8 mouse cellular contexts compared by ENCODE assay signal in the genomic region with DNA sequence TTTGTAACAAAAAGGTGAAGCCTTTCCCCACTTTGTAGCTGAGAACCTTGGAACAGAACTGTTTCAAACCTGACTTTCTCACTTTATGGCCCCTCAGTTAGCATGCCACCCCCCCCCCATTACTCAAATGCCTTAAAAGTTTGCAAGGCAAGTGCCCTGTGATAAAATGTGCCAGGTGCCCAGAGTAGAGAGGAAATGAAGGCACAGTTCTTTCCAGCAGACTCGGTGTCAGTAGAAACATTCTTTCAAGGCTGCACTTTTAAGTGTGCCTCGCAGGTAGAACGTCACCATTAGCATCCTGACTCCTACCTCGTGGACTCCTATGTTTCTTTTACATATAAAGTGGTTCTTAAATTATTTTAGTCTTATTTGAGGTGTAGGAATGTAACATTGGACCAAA. TPM values are rescaled to one million over a fixed set of nuclear protein-coding genes. Genes with fewer than 3 reads are reported as not detected.
A peak's percentile ranks its signal among the peaks of the same experiment; 100 is the strongest.
DNase-seq lines count a peak whose midpoint lies in the region; ATAC-seq and TF ChIP-seq lines count a peak whose summit lies in the region.

No protein-coding gene starts in this region.

- ATAC-seq in heart, embryonic 12.5 days (ENCODE audit: insufficient number of reproducible peaks, low FRiP score): no peak
- no peak for ATAC-seq in heart, embryonic 16.5 days (replicated peaks; ENCODE audit: extremely low read depth, insufficient read depth, low FRiP score)
- ATAC-seq in liver, postnatal 0 days: no peak
- no peak for ATAC-seq in frontal cortex, adult (ENCODE audit: low TSS enrichment)

- TF ChIP-seq CTCF in E14TG2a.4 (conservative IDR thresholded peaks at IDR 0.05; ENCODE audit: low read length): no peak
- TF ChIP-seq CTCF in liver, postnatal 0 days (IDR thresholded peaks at IDR 0.05; ENCODE audit: low read depth): no peak

- intact Hi-C loops in heart, postnatal 14 days (cut with DNase I): loop anchor here (10.0 kb wide), 1 partner anchor 341 kb away; no protein-coding TSS in a partner anchor

- no peak for TF ChIP-seq EP300 in liver, postnatal 0 days (IDR thresholded peaks at IDR 0.05; ENCODE audit: low read depth)

- peak overlapping the region; percentile 93 for H3K9ac ChIP-seq in heart, embryonic 12.5 days
- H3K9ac ChIP-seq in heart, embryonic 16.5 days (ENCODE audit: low read length): peak overlapping the region; percentile 83
- H3K9ac ChIP-seq in liver, postnatal 0 days (replicated peaks): peak overlapping the region; percentile 82

- no peaks in the 10 kb centered on the region for H3K9me3 ChIP-seq in heart, embryonic 12.5 days (replicated peaks)
- 0 out of 2 replicates have a peak, but pooled peaks cover 3% of the 10 kb centered on the region for H3K9me3 ChIP-seq in E14TG2a.4 (ENCODE audit: low read length)
- no peaks in the 10 kb centered on the region for H3K9me3 ChIP-seq in heart, embryonic 16.5 days (replicated peaks; ENCODE audit: control insufficient read depth, low read length)
- H3K9me3 ChIP-seq in liver, postnatal 0 days (ENCODE audit: low read length): no peaks in the 10 kb centered on the region

- peak overlapping the region; percentile 82 for H3K4me2 ChIP-seq in heart, embryonic 12.5 days
- H3K4me2 ChIP-seq in heart, embryonic 16.5 days (ENCODE audit: low read depth, low read length): peak overlapping the region; percentile 79
- peak overlapping the region; percentile 71 for H3K4me2 ChIP-seq in liver, postnatal 0 days (ENCODE audit: low read depth, low read length)

- H3K36me3 ChIP-seq in heart, embryonic 12.5 days: peaks cover 24% of the 10 kb centered on the region
- peaks cover 13% of the 10 kb centered on the region for H3K36me3 ChIP-seq in E14TG2a.4 (ENCODE audit: insufficient read depth, low read length)
- peaks cover 23% of the 10 kb centered on the region for H3K36me3 ChIP-seq in heart, embryonic 16.5 days (ENCODE audit: control insufficient read depth, insufficient read depth)
- H3K36me3 ChIP-seq in liver, postnatal 0 days (replicated peaks; ENCODE audit: insufficient read depth, low read length): peaks cover 21% of the 10 kb centered on the region

- peaks cover 4% of the 10 kb centered on the region; the same call in 1 of the 2 replicates for H3K4me1 ChIP-seq in heart, embryonic 12.5 days (replicated peaks)
- H3K4me1 ChIP-seq in E14TG2a.4 (replicated peaks; ENCODE audit: low read depth, low read length): peaks cover 3% of the 10 kb centered on the region; the same call in 1 of the 2 replicates
- H3K4me1 ChIP-seq in heart, embryonic 16.5 days (ENCODE audit: control insufficient read depth, insufficient read depth, low read length): peaks cover 6% of the 10 kb centered on the region; the same call in 1 of the 2 replicates
- H3K4me1 ChIP-seq in liver, postnatal 0 days (ENCODE audit: insufficient read depth): peaks cover 10% of the 10 kb centered on the region

- H3K27me3 ChIP-seq in heart, embryonic 12.5 days (replicated peaks): no peaks in the 10 kb centered on the region
- no peaks in the 10 kb centered on the region for H3K27me3 ChIP-seq in E14TG2a.4 (ENCODE audit: insufficient read depth, low read length)
- no peaks in the 10 kb centered on the region for H3K27me3 ChIP-seq in heart, embryonic 16.5 days (ENCODE audit: control insufficient read depth, insufficient read depth, low read length)
- no peaks in the 10 kb centered on the region for H3K27me3 ChIP-seq in liver, postnatal 0 days (ENCODE audit: insufficient read depth, low read length)

- WGBS in heart, embryonic 12.5 days: 74% methylated on average over 4 of the region's 4 CpGs
- WGBS in heart, embryonic 16.5 days: 65% methylated on average over 4 of the region's 4 CpGs
- WGBS in liver, postnatal 0 days (ENCODE audit: insufficient replicate concordance): 47% methylated on average over 4 of the region's 4 CpGs

- no peak overlapping the region for H3K27ac ChIP-seq in heart, embryonic 12.5 days (ENCODE audit: poor library complexity, severe bottlenecking)
- H3K27ac ChIP-seq in heart, embryonic 16.5 days (ENCODE audit: low read length): no peak overlapping the region
- peak overlapping the region; percentile 94; the same call in 1 of the 2 replicates for H3K27ac ChIP-seq in liver, postnatal 0 days (ENCODE audit: low read depth)

- H3K4me3 ChIP-seq in heart, embryonic 12.5 days: peak overlapping the region; percentile 87
- H3K4me3 ChIP-seq in E14TG2a.4 (replicated peaks; ENCODE audit: low read length): peak overlapping the region; percentile 87
- H3K4me3 ChIP-seq in heart, embryonic 16.5 days (ENCODE audit: low read length): peak overlapping the region; percentile 72
- peak overlapping the region; percentile 78 for H3K4me3 ChIP-seq in liver, postnatal 0 days (ENCODE audit: low read depth, low read length)

- no peak for DNase-seq in heart, postnatal 14 days
- no peak for DNase-seq in liver, postnatal 0 days
- no peak for DNase-seq in thymus, postnatal 4 days
- DNase-seq in kidney, adult 8-10 months: no peak

RNA-seq across cellular contexts. Expression of a gene that starts 1.0 kb away (rescaled TPM):
- polyA plus RNA-seq in heart, embryonic 12.5 days (2016; fragmentation: Nextera tagmentation; extraction: Ambion mirVana): 34.7 and 37.5 TPM in 2 replicates
- 10 to 100 TPM; 42.1 to 44.2 TPM for total RNA-seq in heart, postnatal 14 days (2021)
- 36.2 and 36.4 TPM in 2 replicates for polyA plus RNA-seq in heart, embryonic 16.5 days (2015; fragmentation: Nextera tagmentation; extraction: Ambion mirVana)
- 14.4 and 15.8 TPM in 2 replicates for polyA plus RNA-seq in liver, postnatal 0 days (2015; fragmentation: Nextera tagmentation; extraction: Ambion mirVana)
